Mouse (Mus musculus) thymus, postnatal 25 days (tissue): ENCODE results near the gene Fgfr1op.
"Not testable (repeated sequence)": the region's sequence is repeated elsewhere in the genome, so short reads cannot be mapped to it uniquely, and the experiment has no call there.

Source experiments
- DNase-seq: peaks from one replicate; pipeline ENCODE4 v3.0.0; 2022

The Fgfr1op gene

DNA sequence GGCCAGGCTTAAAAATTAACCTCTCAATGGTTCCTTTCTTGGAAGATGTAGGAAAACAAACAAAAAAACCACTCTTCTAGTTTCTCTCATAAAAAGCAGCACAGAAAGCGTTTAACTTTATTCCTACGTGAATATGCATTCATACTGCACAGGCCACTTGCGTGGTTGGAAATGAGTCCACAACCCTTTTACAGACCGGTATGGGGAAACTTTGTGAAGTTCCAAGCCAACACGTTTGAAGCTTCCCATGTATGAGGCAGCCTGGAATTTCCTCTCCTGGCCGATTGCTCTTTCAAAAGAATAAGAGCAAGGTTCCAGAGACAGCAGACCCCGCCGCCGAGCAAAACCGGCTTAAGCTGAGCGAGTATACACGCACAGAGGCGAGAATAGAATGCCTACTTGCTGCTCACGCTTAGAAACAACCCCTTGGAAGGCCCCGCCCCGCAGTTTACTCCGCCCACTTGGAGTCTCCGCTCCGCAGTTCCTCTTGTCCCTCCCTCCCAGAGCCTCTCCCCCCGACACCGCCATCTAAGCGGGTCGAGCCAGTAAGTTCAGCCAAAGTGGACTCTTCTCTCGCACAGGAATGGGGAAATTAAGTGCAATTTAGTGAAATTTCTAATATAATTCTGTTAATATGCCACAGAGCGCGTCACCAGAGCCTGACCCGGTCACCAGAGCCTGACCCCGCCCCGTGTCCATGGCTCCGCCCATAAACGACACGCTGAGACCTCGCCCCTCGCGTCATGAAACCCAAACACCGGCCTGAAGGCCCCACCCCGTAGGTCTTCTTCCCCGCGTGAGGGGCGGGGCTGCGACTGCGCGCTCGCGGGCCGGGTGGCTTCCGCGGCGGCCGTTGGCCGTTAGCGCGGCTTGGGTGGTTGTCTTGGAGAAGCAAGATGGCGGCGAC lies at the start of gene Fgfr1op:
Fgfr1op (plus strand) TSS at position 801 of the 907 bp plus-strand sequence.
- peak; percentile 84 for DNase-seq

DNA sequence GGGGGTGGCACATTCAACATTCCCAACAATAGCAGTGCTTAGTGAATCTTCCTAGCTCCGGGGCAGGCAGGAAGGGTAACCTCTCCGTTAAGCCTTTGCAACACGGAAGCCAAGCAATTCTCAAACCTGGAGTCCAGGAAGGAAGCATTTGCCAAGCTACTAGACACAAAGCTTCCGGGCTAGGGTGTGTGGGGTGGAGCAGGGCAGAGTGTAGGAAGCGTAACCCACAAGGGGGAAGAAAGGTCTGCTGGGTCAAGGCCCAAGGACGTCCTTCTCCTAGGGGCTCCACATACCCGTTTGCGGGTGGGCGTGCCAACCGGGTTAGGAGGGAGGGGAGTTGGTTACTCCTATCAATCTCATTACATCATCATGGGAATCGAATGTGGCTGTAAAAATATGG lies 48.9 kb upstream of the Fgfr1op start:
- peak; percentile 40 for DNase-seq

DNA sequence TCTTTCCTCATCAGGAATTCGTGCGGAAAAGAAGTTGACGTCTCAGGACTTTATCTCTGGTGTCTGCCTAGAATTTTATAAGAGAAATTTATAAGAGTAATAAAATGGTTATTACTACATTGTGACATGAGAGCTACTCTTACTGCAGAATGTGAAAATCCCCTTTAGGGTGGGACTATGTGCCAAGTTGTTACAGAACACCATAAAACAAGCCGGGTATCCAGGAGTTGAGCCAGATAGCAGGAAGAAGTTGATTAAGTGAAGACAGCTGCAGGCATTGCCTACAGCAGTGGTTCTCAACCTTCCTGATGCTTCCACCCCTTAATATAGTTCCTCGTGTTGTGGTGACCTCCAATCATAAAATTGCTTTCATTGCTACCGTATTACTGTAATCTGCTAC lies 48.4 kb upstream of the Fgfr1op start:
- not testable (repeated sequence) for DNase-seq

GRCm38 (mm10) chr17:8122974-8123373 lies 42.3 kb upstream of the Fgfr1op start:
- not testable (repeated sequence) for DNase-seq

DNA sequence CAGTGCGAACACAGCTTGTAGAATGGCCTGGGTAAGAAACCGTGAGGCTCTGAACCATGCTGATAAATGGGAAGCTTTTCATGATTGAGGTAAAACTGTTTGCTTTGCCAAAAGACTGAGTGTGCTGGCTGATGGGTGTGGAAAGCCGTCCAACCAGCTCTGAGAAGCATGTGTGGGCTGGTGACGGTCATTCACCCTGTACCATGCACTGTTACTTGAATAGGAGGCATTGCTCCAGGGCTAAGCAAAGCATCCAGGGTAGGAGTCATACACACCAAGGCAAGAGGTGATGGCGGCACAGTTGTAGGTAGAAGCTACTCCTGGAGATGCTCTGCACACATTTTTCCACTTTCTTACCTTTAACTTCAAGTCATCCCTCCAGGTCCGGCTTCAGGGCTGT lies 40.7 kb upstream of the Fgfr1op start:
- not testable (repeated sequence) for DNase-seq

DNA sequence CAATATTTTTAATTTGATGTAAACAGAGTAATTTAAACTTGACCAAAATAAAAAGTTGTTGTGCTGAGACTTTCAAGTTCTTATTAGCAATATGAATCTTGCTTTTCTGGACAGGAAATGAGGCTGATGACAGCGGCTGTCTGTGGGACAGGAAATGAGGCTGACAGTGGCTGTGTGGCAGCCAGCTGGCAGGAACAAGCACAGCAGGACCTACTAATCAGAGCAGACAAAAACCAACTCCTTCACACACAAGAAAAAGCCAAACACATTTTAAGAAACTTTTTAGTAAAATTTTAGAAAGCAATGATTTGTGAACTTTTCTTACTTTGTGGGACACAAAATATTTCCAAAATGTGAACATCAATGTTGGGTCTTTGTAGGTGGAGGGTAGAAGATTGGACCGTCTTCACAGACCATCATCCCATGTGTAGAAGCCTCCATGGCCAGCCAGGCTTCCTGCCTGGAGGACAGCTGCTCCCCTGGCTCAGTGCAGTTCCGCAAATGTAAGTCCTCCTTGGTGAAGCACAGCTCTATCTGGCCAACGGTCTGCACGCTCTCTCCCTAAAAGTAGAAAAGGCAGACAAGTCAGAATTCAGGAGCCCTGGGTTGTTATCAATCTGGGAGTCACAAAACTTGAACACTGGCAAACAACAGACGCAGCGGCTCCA lies 36.8 kb upstream of the Fgfr1op start:
- DNase-seq: not testable (repeated sequence)

GRCm38 (mm10) chr17:8129578-8129977 lies 35.7 kb upstream of the Fgfr1op start:
- DNase-seq: not testable (repeated sequence)

DNA sequence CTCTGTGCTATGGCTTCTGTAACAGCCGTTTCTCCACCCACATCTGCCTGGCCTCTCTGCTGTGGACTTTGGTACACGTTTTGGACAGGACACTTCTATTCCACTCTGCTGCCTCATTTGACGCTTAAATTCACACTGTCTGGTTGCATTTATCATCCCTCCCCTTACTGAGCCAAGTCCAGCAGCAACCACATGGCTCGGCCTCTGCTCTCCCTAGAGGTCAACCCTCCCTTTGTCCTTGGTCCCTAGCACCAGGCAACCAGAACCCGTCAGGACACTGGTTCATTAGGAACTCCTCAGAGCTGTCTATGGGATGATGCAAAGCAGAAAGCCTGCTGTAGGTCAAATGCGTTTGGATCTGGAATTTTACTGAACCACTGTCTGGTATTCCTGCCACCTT lies 34.5 kb upstream of the Fgfr1op start:
- DNase-seq: not testable (repeated sequence)

DNA sequence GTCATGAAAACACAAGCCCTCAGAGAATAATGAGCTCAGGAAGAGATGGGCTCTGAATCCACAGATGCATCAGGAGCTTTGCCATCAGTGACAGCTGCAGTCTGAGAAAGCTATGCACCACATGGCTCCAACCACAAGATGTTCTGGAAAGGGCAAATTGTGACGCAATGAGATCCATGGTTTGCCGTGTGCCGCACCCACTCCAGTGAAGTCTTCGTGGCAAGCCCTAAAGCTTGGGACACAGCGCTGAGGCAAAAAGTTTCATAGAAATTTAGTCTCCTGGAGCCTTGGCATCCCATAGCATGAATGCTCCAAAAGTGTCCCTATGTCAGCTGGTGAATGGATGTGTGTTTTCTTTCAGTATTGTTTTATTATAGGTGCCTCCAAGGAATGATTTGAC lies 27.2 kb upstream of the Fgfr1op start:
- not testable (repeated sequence) for DNase-seq

DNA sequence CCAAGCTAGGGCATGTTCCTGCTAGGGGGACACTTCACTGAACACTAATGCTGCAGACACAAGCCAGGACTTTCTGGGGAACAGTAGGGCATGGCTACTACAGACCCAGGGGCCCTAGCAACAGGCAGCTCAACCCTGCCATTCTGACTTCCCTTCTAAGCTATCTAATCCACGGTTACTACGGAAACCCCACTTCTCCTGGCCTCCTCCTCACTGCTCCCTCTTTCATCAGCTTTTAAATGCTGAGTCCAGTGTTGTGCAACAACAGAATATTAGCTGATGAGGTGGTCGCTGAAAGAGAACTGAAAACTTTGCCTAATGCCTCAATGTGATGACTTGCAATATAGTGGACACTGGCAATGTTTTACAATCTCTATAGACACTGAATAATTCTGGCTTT lies 25.1 kb upstream of the Fgfr1op start:
- not testable (repeated sequence) for DNase-seq

DNA sequence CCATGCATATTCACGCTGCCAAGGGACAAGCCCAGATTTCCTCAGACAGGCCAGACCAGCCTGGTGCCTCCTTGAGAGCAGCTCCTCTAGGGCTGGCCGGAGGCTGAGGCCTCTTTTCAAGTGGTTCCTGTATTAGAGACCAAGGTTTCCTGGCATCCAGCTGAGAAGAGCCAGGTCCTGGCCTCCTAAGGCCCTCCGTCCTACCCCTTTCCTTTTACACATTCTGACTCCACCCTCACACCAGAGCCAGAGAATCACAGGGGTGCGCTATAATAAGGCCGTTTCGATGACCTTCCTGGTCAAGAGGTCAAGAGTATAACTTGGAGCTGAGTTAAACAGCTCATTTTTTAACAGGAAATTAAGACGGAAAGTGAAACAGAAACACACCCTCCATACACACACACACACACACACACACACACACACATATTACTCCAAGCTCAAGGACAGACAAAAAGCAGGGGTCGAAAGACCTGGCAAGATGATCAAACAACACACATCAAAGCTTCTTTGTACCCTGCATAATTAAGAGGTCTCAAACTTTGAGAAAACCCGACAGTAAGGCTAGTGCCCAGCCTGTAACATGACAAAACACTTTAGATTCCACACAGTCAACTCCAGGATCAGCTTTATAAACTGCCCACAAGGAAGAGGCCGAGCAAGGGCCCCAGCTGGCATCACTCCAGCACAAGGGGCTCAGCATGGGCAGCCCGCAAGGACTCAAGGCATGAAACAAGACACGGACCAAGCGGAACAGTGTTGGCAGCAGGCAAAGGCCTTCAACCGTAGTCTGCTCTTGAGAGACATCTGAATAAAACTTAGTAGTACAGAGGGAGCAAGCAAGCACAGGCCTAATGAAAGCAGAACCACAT lies 21.3 kb upstream of the Fgfr1op start:
- DNase-seq: not testable (repeated sequence)

GRCm38 (mm10) chr17:8146931-8147330 lies 18.4 kb upstream of the Fgfr1op start:
- peak; percentile 34 for DNase-seq

DNA sequence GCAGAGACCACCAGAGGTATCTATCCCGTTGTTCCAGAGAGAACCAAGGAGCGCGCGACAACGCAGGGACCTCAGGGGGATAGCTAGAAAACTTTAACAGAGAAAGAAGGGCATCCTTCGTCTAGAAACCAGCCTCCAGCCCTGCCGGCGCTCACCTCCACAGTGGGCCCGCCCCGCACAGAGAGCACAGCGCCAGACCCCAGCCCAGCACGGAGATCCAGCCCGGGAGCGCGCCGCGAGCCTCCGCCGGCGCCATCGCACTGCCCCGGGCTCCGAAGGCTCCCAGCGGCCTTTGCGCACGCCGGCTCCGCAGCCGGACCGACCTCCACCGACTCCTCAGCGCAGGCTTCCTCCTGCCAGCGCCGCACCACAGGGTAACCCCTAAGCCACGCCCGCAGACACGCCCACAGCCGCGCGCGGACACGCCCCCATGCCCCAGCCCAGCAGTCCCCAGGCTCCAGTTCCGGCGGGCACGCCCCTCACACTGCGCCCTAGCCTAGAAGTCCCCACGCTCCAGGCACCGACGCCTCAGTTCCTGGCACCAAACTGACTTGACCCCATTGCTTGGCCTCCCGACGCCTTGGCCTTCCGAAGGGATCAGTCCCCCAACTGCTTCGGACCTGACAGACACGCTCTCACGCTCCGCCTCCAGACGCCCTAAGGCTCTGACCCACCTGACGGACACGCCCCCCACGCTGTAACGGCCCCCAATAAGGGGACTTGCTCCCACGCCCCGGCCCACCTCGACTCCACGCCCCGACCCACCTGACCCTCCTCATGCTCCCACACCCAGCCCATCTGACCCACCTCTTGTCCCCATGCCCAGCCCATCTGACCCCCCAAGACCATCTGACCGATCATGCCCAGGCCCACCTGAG lies 17.6 kb upstream of the Fgfr1op start, which contains the start of the genes Gm49673 and Rnaset2a:
Gm49673 (minus strand) TSS at position 350 of the 878 bp plus-strand sequence.
Rnaset2a (minus strand) TSS at position 659 of the 878 bp plus-strand sequence.
- peak; percentile 51 for DNase-seq

GRCm38 (mm10) chr17:8155010-8155409 lies 10.3 kb upstream of the Fgfr1op start:
- not testable (repeated sequence) for DNase-seq

- not testable (repeated sequence) for DNase-seq
These were observed 9.3 kb upstream of the Fgfr1op start for GRCm38 (mm10) chr17:8155982-8156381.

DNA sequence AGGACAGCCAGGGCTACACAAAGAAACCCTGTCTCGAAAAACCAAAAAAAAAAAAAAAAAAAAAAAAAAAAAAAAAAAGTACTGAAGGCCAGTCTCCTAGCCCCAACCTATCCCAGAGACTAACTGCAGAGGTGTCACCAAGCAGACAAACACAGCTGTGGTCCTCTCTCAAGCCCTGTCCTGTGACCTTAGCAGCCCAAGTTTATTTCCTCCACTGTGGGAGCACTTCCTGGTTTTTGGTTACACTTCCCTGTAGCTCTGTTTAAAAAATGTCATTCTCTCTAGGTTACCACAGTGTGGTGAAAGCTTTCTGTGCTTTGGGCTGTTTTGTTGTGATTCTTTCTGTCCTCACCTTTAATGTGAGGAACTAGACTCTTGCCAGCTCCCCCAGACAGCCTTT lies 6.7 kb upstream of the Fgfr1op start:
- DNase-seq: not testable (repeated sequence)

DNA sequence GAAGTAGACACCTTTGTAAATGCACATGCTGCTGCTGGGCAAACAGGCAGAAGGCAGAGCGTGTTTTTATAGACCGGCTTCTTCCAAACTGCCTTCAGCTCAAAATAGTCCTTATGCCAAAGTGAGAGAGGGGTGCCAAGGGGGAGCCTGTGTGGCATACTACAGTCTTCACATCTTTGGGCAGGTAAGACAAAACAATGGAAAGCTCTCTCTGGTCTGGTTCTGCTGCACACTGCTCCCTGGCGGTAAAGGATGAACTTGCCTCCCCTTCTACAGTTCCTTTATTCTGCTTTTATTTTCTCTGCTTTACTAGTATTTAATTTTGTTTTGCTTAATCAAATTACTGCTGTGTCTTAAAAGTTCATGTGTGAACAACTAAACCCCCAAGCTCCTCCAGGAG lies 4.3 kb upstream of the Fgfr1op start:
- DNase-seq: peak; percentile 73

DNA sequence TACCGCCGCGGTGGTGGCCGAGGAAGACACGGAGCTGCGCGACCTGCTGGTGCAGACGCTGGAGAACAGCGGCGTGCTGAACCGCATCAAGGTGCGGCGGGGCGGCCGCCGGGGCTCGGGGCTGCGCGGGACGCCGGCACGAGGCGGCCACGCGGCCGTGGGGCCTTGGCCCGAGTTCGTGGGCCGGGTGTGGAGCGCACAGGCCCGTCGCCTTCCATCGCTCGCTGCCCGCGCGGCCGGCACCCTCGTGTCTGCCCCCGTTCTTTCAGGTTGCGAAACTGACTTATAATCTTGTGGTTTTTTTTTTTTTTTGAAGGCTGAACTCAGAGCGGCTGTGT lies 276 bp downstream of the Fgfr1op start:
- DNase-seq: peak; percentile 58

DNA sequence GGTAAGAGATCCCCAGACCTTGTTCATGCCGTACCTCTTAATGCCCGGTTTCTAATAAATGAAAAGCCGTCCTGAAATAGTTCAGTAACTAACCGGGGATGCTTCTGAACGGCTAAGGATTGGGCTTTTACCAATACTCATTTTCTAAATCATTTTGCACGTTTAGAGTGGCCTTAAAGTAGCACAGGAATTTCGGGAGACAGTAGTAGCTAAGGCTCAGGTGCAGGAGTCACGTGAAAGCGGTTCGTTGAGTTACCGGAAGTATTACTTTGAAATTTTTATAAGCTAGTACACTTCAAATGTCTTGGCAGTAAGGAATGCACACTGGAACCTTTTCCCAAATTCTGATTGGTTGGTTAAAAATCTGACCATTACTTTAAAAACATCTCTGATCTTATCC lies 676 bp downstream of the Fgfr1op start:
- peak; percentile 20 for DNase-seq

- DNase-seq: not testable (repeated sequence)
These were observed 1.2 kb downstream of the Fgfr1op start for GRCm38 (mm10) chr17:8166454-8166853.

- DNase-seq: not testable (repeated sequence)
These were observed 2.1 kb downstream of the Fgfr1op start for GRCm38 (mm10) chr17:8167436-8167835.

DNA sequence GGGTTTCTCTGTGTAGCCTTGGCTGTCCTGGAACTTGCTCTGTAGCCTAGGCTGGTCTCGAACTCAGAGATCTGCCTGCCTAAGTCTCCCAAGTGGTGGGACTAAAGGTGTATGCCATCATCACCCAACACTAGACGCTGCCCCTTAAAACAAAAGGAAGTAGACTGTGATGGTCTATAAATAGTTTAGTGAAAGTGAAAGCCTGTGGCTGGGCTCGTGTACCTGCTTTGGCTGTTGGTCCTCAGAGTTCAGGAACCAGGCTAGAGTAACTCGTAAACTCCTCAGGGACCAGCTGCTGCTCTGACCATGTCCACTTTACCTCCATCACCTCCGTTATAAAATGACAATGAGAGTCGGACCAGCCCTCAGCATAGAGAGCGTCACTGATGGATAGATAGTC lies 5.0 kb downstream of the Fgfr1op start:
- DNase-seq: no peak
